Mouse (Mus musculus): Measurements from ENCODE around the gene Trpt1. TPM values are rescaled to one million over a fixed set of nuclear protein-coding genes. Genes with fewer than 3 reads are reported as not detected.

Trpt1 gene
- polyA plus RNA-seq, 1 experiment from 2014 or later, result 10.1 TPM

DNA sequence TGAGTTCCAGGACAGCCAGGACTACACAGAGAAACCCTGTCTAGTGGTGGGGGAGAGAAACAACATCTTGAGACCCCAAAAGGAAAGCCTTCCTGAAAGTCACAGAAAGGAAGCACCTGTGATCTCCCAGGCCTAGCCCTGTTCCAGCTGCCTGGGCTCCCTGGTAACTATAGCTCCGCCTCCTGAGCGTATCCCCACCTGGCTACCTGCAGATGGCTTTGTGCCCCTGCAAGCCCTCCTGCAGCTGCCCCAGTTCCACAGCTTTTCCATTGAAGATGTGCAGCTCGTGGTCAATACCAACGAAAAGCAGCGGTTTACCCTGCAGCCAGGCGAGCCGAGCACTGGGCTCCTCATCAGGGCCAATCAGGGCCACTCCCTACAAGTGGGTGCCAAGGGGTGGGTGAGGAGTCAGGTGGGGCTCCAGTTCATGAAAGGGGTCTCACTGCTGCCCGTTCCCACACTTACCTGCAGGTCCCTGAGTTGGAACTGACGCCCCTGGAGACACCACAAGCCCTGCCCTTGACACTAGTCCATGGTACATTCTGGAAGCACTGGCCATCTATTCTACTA is 1.9 kb downstream of the Trpt1 start:
- no peak overlapping the region for H3K27ac ChIP-seq
- no peak for ATAC-seq (ENCODE audit: insufficient read depth, low FRiP score, low read depth)
- H3K4me2 ChIP-seq, result no peak overlapping the region
- WGBS, result 84% methylated on average over 9 of the region's 9 CpGs
- H3K9ac ChIP-seq, result no peak overlapping the region
- H3K27me3 ChIP-seq (replicated peaks), result no peaks in the 10 kb centered on the region
- H3K36me3 ChIP-seq, result peaks cover 12% of the 10 kb centered on the region; the same call in 1 of the 2 replicates
- no peak overlapping the region for H3K4me3 ChIP-seq (replicated peaks)
- H3K9me3 ChIP-seq, result no peaks in the 10 kb centered on the region
- H3K4me1 ChIP-seq, result peaks cover 23% of the 10 kb centered on the region

DNA sequence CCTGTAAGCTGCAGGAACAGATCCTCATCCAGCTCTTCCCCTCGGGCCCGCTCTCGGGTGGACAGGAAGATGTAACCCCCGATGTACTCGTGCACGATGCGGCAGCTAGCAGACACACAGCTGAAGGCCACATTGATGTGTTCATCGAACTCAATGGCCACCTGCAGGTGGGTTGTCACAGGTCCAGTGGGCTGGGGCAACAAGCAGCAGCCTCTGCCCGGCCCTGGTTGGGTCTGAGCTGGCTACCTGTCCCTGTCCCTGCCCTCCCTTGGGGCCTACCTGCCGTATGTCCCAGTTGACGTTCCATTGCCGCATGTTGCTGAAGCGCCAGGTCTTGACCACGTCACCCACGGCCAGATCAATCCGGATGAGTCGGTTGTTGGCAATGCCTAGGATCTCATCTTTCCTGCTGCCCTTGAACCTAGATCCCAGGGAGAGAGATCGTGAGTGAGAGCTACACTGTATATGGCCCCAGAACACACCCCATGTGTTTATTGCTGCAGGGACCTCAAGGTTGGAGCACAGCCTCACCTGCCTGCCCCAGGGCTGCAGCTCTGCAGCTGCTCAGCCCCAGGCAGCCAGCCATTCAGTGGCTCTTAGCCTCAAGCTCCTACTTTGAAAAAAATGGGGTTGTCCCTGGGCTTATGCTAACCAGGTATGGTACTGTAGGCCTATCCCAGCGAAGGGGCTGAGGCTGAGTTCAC is 3.6 kb downstream of the Trpt1 start:
- H3K27me3 ChIP-seq (replicated peaks), result no peaks in the 10 kb centered on the region
- no peaks in the 10 kb centered on the region for H3K9me3 ChIP-seq
- H3K9ac ChIP-seq, result no peak overlapping the region
- no peak overlapping the region for H3K27ac ChIP-seq
- ATAC-seq (ENCODE audit: insufficient read depth, low FRiP score, low read depth), result no peak
- 93% methylated on average over 19 of the region's 19 CpGs for WGBS
- peaks cover 12% of the 10 kb centered on the region; the same call in 1 of the 2 replicates for H3K36me3 ChIP-seq
- no peak overlapping the region for H3K4me3 ChIP-seq (replicated peaks)
- peaks cover 17% of the 10 kb centered on the region for H3K4me1 ChIP-seq
- no peak overlapping the region for H3K4me2 ChIP-seq

DNA sequence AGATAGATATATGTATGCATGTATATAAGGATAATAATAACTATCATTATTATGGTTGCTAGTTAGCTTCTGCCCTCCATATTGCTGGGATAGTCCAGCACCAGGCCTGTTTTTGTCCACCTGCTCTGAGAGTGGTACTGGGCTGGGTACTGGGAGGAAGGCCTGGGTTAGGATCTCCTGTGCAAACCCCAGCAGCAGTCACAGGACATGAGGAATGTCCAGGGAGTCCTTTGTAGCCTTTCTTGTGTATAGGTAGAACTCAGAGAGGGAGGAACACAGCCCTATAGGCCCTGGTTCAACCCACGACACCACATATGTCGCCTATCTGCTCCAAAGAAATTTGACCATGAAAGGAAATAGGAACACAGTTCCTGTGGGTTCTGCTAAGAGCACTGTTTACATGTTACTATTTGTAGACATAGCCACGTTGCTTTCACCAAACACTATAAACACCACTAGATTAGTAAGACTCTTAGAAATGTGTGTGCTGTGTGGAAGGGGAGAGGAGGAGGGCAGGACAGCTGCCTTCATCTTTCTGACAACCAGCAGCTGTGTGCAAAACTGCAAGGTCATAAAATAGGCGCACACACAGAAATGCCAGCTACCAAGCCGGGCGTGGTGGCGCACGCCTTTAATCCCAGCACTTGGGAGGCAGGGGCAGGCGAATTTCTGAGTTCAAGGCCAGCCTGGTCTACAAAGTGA is 11.1 kb downstream of the Trpt1 start:
- peak; percentile 23; the same call in 1 of the 2 replicates for ATAC-seq (ENCODE audit: insufficient read depth, low FRiP score, low read depth)
- 66% methylated on average over 9 of the region's 9 CpGs for WGBS
- H3K4me3 ChIP-seq (replicated peaks), result no peak overlapping the region
- no peaks in the 10 kb centered on the region for H3K36me3 ChIP-seq
- H3K9me3 ChIP-seq, result no peaks in the 10 kb centered on the region
- H3K27ac ChIP-seq, result peak overlapping the region; percentile 82
- no peaks in the 10 kb centered on the region for H3K27me3 ChIP-seq (replicated peaks)
- H3K4me1 ChIP-seq, result no peaks in the 10 kb centered on the region
- H3K4me2 ChIP-seq, result no peak overlapping the region
- H3K9ac ChIP-seq, result no peak overlapping the region

DNA sequence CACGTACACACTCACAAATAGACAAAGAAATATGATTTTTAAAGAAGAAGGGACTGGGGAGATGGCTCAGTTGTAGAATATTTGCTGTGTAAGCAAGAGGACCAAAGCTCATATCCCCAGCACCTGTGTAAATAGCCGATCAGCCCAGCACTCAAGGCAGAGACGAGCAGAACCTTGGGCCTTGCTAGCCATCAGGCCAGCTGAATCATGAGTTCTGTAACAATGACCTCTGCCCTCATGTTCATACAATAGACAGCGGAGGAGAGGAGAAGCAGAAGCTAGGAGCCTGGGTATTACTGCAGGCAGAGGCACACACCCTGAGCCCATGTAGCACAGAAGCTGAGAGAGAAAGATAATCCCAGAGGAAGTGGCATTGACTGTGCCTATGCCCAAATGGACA is 16.5 kb downstream of the Trpt1 start:
- Histone ChIP-seq H3K36me3 (no peaks in the 10 kb centered on the region), H3K4me2 (no peak overlapping the region), H3K9me3 (no peaks in the 10 kb centered on the region), H3K27me3 (replicated peaks) (no peaks in the 10 kb centered on the region), H3K27ac (no peak overlapping the region), H3K9ac (no peak overlapping the region), H3K4me3 (replicated peaks) (no peak overlapping the region), H3K4me1 (no peaks in the 10 kb centered on the region)
- 60% methylated on average over 4 of the region's 4 CpGs for WGBS
- no peak for ATAC-seq (ENCODE audit: insufficient read depth, low FRiP score, low read depth)

DNA sequence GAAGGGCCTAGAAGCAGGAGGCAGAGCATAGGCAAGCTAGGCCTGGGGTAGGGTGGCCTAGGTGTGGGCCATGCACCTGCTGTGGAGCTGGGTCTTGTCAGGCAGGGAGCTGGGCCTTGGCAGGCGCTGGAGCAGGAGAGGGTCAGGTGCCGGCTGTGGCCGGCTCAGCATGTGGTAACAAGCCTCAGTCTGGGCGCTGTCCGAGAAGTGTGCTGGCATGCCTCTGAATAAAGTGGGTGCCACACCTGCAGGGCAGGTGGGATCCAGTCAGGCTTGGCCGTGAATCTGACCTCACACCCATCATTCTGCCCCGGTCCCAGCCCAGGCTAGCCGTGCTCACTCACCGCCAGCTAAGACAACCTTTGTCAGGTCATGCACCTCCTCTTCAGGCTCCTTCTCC is 18.1 kb downstream of the Trpt1 start:
- H3K36me3 ChIP-seq, result no peaks in the 10 kb centered on the region
- H3K4me1 ChIP-seq, result no peaks in the 10 kb centered on the region
- 87% methylated on average over 9 of the region's 9 CpGs for WGBS
- H3K27ac ChIP-seq, result no peak overlapping the region
- H3K9me3 ChIP-seq, result no peaks in the 10 kb centered on the region
- no peak for ATAC-seq (ENCODE audit: insufficient read depth, low FRiP score, low read depth)
- no peak overlapping the region for H3K4me2 ChIP-seq
- no peaks in the 10 kb centered on the region for H3K27me3 ChIP-seq (replicated peaks)
- H3K9ac ChIP-seq, result no peak overlapping the region
- H3K4me3 ChIP-seq (replicated peaks), result no peak overlapping the region

DNA sequence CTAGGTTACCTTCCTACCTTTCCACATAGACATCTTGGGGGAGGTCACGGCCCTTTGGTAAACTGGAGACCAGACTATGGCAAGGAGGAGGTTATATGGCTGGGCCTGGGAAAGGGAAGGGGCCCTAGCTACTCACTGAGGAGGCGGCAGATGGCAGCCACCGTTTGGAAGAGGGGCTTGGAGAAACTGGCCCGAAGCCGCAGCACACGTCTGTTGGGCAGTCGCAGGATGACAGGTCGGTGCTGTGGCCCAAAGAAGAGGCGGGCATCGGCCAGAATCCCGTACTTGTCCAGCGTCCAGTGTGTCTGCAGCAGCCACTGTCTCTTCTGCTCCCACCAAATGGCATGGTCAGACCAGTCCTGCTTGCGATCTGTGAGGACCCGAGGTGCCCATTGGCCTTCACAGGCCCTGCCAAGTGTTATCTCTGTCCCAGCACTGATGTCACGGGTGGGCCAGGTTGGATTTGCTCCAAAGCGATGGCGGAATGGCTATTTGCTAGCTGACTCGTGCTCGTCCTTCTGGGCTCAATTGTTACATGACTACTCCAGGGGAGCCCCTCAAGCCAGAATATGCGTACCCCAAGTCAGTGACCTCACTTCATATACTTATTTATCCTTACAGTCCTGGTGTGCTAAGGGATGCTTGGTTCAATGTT is 18.7 kb downstream of the Trpt1 start:
- no peak overlapping the region for H3K27ac ChIP-seq
- WGBS, result 90% methylated on average over 20 of the region's 20 CpGs
- ATAC-seq (ENCODE audit: insufficient read depth, low FRiP score, low read depth), result no peak
- H3K9ac ChIP-seq, result no peak overlapping the region
- no peaks in the 10 kb centered on the region for H3K4me1 ChIP-seq
- no peaks in the 10 kb centered on the region for H3K9me3 ChIP-seq
- H3K27me3 ChIP-seq (replicated peaks), result no peaks in the 10 kb centered on the region
- H3K36me3 ChIP-seq, result no peaks in the 10 kb centered on the region
- H3K4me3 ChIP-seq (replicated peaks), result no peak overlapping the region
- H3K4me2 ChIP-seq, result no peak overlapping the region

DNA sequence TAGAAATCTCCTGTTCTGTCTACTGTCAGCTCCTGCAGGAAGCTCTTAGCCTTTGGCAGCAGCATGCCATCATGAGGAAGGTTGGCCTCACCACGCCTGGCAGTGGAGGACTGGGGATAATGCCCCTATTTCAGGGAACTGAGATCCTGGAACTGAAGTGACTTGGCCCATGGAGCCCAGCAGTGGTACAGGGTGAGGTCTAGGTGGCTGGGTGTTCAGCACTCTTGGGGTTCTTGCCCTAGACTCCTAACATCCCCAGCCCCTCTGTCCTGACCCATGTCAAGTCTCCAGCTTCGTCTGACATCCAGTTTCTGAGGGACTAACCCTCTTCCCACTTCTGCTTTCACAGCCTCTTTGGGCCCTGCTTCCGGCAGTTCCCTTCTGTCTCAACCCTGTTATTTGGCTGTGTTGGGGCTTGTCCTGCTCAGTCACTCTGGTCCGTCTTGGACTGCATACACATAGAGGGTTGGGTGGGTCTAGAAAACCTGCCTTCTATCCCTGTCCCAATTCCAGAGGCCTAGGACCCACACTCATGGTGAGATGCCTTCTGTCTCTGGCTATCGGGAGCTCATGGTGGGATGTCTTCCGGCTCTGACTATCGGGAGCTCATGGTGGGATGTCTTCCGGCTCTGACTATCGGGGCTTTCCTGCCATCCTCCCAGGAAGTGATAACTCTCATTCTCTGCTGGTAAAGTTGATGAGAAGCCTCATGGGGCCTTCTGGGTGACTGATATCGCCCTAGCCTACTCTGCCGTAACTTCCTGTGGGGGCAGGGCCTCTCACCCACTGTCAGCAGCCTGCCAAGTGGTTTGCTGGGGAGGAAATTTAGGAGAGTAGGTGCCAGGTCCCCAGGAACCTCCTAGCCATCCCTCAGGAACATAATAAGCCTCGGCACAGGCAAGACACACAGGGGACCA is 21.9 kb downstream of the Trpt1 start:
- Histone ChIP-seq H3K27ac (peak overlapping the region; percentile 44), H3K27me3 (replicated peaks) (no peaks in the 10 kb centered on the region), H3K9me3 (no peaks in the 10 kb centered on the region), H3K4me3 (replicated peaks) (peak overlapping the region; percentile 16; the same call in 1 of the 2 replicates), H3K4me2 (no peak overlapping the region), H3K4me1 (no peaks in the 10 kb centered on the region), H3K36me3 (peaks cover 29% of the 10 kb centered on the region), H3K9ac (no peak overlapping the region)
- 73% methylated on average over 12 of the region's 12 CpGs for WGBS
- peak; percentile 61; the same call in 1 of the 2 replicates for ATAC-seq (ENCODE audit: insufficient read depth, low FRiP score, low read depth)

DNA sequence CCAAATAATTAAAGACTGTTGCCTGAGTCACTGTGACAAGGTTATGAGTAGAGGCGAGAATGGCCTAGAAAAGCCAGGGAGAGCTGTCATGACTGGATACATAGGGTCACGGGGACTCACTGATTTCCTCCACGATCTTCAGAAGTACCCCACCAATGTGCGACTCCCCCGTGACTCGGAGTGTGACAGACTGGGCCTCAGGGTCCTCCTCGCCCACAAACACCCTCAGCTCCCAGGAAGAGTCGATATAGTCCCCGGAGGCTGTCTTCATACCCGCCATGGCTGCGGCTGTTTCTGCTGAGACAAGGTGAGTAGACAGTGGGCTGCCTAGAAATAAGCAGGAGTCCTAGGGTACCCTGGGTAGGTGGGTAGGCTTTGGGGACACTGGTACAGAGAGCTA is 22.6 kb downstream of the Trpt1 start:
- H3K27ac ChIP-seq, result peak overlapping the region; percentile 9
- peaks cover 34% of the 10 kb centered on the region for H3K36me3 ChIP-seq
- H3K4me3 ChIP-seq (replicated peaks), result peak overlapping the region; percentile 16
- H3K9me3 ChIP-seq, result no peaks in the 10 kb centered on the region
- H3K4me1 ChIP-seq, result no peaks in the 10 kb centered on the region
- H3K9ac ChIP-seq, result no peak overlapping the region
- no peaks in the 10 kb centered on the region for H3K27me3 ChIP-seq (replicated peaks)
- no peak overlapping the region for H3K4me2 ChIP-seq
- ATAC-seq (ENCODE audit: insufficient read depth, low FRiP score, low read depth), result no peak; the same call in 1 of the 2 replicates
- 78% methylated on average over 11 of the region's 11 CpGs for WGBS

DNA sequence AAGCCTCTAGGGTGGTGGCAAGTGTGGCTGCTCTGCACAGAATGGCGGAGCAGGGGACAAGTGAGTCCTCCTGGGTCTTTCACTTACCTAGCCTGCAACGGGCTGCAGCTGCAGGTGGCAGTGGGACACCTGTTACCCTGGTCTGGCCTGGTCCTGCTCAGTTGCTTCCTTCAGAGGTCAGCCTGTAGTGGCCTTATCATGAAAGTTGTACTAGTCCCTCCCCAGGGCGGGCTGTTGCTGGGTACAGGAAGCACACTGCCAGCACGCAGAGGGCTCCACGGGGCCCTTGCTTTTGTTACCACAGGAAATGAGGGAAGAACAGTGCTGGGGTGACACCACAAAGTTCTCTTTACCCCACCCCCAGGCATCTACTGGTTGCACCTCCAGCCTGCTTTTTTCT is 23.3 kb downstream of the Trpt1 start, which contains the start of gene Fermt3:
Gene Fermt3 (minus strand): TSS at position 279 of the 400 bp plus-strand sequence.
- H3K27me3 ChIP-seq (replicated peaks), result no peaks in the 10 kb centered on the region
- H3K4me1 ChIP-seq, result no peaks in the 10 kb centered on the region
- no peak within 1 kb of the TSS for H3K9ac ChIP-seq
- H3K36me3 ChIP-seq, result peaks cover 38% of the 10 kb centered on the region
- 64% methylated on average over 5 of the region's 5 CpGs for WGBS
- H3K27ac ChIP-seq, result peak within 1 kb of the TSS; percentile 9
- H3K4me3 ChIP-seq (replicated peaks), result peak within 1 kb of the TSS; percentile 16
- ATAC-seq (ENCODE audit: insufficient read depth, low FRiP score, low read depth), result peak; percentile 76
- H3K4me2 ChIP-seq, result no peak within 1 kb of the TSS
- H3K9me3 ChIP-seq, result no peaks in the 10 kb centered on the region

DNA sequence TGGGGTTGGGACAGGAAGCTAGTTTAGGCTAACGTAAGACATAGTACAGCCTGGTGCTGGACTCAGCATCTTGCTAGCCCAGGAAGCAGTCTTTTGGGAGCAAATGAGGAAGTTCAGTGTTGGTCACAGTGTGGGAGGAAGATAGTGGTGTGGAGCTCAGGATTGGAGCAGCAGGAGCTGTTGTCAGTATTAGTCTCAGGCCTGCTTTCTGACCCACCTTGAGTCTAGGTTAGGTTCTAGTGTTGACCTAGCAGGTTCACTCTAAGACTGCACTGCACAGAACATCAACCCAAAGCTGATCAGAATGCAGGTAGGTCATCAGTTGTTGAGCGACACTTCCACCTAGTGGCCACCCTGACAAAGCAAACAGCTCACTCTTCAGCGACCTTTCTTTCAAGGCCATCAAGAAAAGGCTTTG is 24.3 kb downstream of the Trpt1 start:
- Histone ChIP-seq H3K4me2 (no peak overlapping the region), H3K36me3 (peaks cover 48% of the 10 kb centered on the region), H3K4me3 (replicated peaks) (no peak overlapping the region), H3K9me3 (no peaks in the 10 kb centered on the region), H3K27me3 (replicated peaks) (no peaks in the 10 kb centered on the region), H3K27ac (0 out of 2 replicates have a peak overlapping the region, but pooled peaks have one; percentile 8), H3K9ac (no peak overlapping the region), H3K4me1 (no peaks in the 10 kb centered on the region)
- ATAC-seq (ENCODE audit: insufficient read depth, low FRiP score, low read depth), result no peak; the same call in 1 of the 2 replicates
- WGBS, result 47% methylated on average over 3 of the region's 3 CpGs

DNA sequence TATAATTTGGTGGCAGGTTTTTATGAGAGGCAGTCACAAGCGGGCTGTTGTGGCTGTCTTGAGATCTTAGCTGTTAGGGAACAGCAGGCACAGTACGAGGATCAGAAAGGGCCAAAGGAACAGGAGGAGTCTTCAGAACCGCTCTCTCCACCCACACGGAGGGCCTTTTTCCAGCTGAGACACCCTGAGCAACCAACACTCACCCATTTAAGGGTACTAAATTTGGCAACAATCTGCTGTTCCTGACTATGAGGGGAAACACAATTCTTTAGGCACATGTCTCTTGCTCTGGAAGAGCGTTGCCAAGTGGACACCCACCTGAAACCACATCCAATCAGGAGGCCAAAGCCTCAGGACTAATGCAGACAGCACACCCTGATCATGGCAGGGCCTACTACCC is 33.6 kb downstream of the Trpt1 start:
- 94% methylated on average over 5 of the region's 5 CpGs for WGBS

More for the DNA sequence above, 33.6 kb downstream of the Trpt1 start:
- Histone ChIP-seq H3K27me3 (replicated peaks) (no peaks in the 10 kb centered on the region), H3K9me3 (no peaks in the 10 kb centered on the region), H3K27ac (no peak overlapping the region), H3K9ac (no peak overlapping the region), H3K36me3 (peaks cover 79% of the 10 kb centered on the region), H3K4me2 (no peak overlapping the region), H3K4me3 (replicated peaks) (no peak overlapping the region), H3K4me1 (no peaks in the 10 kb centered on the region)
- ATAC-seq (ENCODE audit: insufficient read depth, low FRiP score, low read depth), result no peak
